Mouse (Mus musculus) thymus, postnatal 36 days (tissue): ENCODE measurements around the gene Zfp568.
A peak's percentile ranks its signal among the peaks of the same experiment; 100 is the strongest.

Experiments
- DNase-seq, 2 experiments: peaks; one replicate each; pipeline ENCODE4 v3.0.0; 2022; ENCODE audit warnings: mixed read lengths in 2 of 2

Zfp568 gene

DNA sequence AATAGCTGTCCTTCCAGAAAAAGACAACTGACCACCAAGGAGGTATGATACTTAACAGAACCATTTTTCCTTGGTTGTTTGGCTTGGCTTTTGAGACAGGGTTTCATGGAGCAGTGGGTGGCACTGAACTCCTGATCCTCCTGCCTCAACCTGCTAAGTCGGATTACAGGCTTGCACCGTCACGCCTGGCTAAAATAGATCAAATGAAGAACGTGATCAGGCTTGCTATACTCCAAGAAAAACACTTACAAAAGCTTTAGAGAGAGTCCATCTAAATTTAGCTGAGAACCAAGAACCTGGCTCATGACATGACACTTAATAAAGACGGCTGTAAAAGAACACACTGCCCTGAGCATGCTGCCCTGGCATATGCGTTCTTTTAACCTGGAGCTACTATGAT lies 76.6 kb downstream of the Zfp568 start:
- DNase-seq: no peak

DNA sequence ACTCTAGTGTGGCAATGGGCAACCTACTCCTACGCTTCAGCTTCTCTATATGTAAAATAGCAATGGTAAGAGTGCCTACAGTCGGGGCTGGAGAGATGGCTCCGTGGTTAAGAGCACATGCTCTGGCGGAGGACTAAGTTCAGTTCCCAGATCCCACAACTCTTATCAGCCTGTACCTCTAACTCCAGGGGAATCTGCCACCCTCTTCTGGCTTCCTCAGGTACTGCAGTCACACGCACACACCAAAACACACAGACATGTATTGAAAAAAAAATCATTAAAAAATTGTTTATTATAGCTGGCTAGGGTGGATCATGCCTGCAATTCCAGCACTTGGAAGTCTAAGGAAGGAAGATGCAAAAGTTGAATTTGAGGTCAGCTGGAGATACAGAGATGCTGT lies 78.7 kb downstream of the Zfp568 start:
- peak; percentile 26 to 34 for DNase-seq

DNA sequence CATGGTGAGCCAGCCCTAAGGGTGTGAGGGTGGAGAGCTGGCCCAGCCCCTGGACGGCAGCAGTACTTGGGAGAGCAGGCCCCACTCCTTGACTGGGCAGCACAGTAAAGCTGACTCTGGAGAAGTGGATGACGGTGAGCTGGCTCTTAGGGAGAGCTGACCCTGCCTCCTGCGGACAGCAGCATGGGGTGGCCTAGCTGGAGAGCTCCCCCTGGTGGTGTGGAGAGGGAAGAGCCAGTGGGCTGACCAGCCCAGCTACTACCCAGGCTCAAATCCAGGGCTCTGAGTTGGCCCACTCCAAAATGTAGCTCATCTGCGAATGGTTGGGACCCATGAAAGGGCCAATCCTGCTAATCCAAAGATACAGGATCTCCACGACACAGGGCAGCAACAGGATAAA lies 80.9 kb downstream of the Zfp568 start:
- DNase-seq: no peak

DNA sequence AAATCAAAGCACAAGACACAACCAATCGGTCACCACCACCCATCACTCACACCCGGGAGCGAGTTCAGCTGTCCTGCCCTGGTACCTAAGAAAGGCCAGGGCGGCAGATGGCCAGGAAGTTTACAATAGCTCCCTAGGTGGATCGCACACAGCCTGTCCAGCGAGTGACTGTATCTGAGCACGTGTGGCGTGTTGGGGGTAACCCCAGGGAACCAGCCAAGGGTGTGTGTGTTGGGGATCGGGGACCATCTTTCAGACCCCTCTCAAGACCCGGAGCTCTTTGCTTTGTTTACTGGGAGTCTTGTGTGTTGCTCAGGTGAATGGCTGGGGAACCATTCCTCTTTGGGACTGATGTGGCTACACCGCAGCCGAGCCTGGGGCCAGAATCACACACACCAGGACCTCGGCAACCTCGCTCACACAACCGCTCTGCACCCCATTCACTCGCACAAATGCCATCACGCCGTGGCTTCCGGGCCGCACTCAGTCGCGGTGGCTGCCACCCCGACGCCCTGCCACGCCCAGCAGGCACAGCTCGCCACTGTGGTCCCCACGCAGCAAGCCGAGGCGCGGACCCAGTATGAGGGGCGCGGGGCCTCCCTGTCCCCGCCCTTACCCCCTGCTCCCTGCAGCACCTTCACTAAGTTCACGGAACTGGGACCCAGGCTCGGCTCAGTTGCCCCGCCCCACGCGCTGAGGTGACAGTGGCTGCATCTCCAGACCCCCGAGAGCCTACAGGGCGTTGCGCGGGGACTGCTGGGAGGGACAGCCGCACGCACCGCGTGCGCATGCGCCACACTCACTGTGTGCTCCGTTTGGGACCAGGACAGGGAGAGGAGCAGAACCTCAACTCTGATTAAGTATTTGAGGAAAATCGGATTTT lies 88.6 kb downstream of the Zfp568 start, which contains the start of gene Zfp82:
Gene Zfp82, minus strand, starts transcription at position 755 of the 883 bp plus-strand sequence.
- peak; percentile 89 to 92 for DNase-seq
